Mouse (Mus musculus) colon, adult 2 months (tissue): ENCODE results near the gene Fbxo4. TPM values are rescaled to one million over a fixed set of nuclear protein-coding genes. Genes with fewer than 3 reads are reported as not detected.

Experiments
- polyA plus RNA-seq: library from polyadenylated mRNA; depleted of rRNA; stranded (reverse); fragments of >200 nt; gene quantifications from 2 replicates; pipeline ENCODE4 v1.2.3, GENCODE M21; 2012; rRNA removed

Gene Fbxo4
- polyA plus RNA-seq, result 8.3 and 14.5 TPM in 2 replicates

GRCm38 (mm10) chr15:3979061-3979848, at the start of gene Fbxo4:
Gene Fbxo4 (minus strand): TSS chr15:3979573.

GRCm38 (mm10) chr15:4026231-4026773, 46.9 kb upstream of the Fbxo4 start, which contains the start of gene Oxct1:
Gene Oxct1 (plus strand): TSS chr15:4026383.

GRCm38 (mm10) chr15:3995448-3996266, 16.3 kb upstream of the Fbxo4 start, which contains the start of gene AW549877:
Gene AW549877 (minus strand): TSS chr15:3995744.

Other genes starting within 250 kb of the Fbxo4 start
- gene AW549877, start 16.2 kb upstream of the Fbxo4 start, polyA plus RNA-seq, result 3.6 and 4.8 TPM in 2 replicates
- gene Oxct1, start 46.8 kb upstream of the Fbxo4 start, polyA plus RNA-seq, result 65.7 and 69.6 TPM in 2 replicates